Mouse (Mus musculus) MEL (cell line): ENCODE data around the gene Fcnb.

Experiments used
- MAFK ChIP-seq: IDR thresholded peaks from 2 replicates; pipeline ENCODE4 v1.6.1; 2011; ENCODE audit warnings: low read depth, mild to moderate bottlenecking, low read length, improper control_type of control experiment, borderline replicate concordance
- MAX ChIP-seq: IDR thresholded peaks from 2 replicates; pipeline ENCODE4 v1.6.1; 2011; ENCODE audit warnings: low read length, improper control_type of control experiment
- POLR2AphosphoS2 ChIP-seq: IDR thresholded peaks from 2 replicates; pipeline ENCODE4 v1.6.1; 2011; ENCODE audit warnings: low read length, improper control_type of control experiment
- SMC3 ChIP-seq: IDR thresholded peaks from 2 replicates; pipeline ENCODE4 v1.6.1; 2011; ENCODE audit warnings: low read depth, low read length, improper control_type of control experiment

DNA sequence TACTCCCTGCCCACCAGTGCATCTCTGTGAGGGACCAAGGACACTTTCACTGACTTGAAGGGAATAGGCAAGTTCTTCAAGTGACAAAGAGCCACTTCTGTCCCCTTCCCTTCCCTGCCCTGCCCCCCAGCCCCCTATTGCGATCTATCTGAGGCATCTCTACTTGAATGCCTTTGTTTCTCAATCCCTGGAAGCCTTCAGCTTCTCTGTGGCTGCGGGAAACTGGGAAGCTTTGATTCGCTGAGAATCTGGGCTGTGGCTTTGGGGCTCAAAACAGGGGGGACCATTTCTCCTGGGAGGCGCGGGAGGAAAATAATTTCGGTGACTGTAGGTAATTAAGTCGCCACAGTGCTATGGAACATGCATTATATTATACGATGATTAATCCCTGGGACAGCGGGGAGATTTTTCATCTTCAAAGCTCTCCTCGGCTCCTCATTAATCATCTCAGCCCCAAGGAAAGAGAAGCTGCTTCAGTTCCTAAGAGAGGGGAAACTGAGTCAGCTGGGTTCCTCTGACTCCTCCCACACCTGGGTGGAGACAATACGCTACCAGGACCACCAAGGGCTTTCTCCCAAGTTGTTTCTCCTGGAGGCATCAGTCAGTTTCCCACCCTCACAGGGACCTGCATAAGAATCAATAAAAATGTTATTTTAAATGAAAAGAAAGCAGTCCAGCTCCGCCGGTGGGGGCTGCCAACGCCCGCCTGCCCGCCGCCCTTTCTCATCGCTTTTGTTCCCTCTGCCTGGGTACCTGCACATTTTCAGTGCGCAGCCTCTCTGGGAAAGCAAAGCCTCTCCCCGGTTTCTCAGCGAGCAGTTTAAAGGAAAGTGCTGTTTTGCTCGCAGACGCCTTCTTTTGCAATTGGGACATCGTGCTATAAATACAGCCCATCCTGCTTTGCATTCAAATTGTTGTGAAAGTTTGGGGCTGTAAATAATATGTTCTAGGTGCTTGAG lies 14.1 kb upstream of the Fcnb start:
- TF ChIP-seq MAFK, result no peak
- no peak for TF ChIP-seq POLR2AphosphoS2
- no peak for TF ChIP-seq MAX
- no peak for TF ChIP-seq SMC3
